Mouse (Mus musculus): ENCODE results near the gene Tbx6.
"Not testable (repeated sequence)": the region's sequence is repeated elsewhere in the genome, so short reads cannot be mapped to it uniquely, and the experiment has no call there.

The Tbx6 gene

GRCm38 (mm10) chr7:126767001-126767400 lies 14.3 kb upstream of the Tbx6 start:
- DNase-seq (ENCODE audit: low spot score) = no peak

- DNase-seq (ENCODE audit: low spot score) = no peak
These were observed 10.5 kb upstream of the Tbx6 start for GRCm38 (mm10) chr7:126770784-126771183.

GRCm38 (mm10) chr7:126773351-126773750 lies 7.9 kb upstream of the Tbx6 start:
- DNase-seq (ENCODE audit: low spot score) = no peak

- DNase-seq (ENCODE audit: low spot score) = no peak
These were observed 6.8 kb upstream of the Tbx6 start for GRCm38 (mm10) chr7:126774463-126774862.

GRCm38 (mm10) chr7:126775185-126775977 lies 5.9 kb upstream of the Tbx6 start:
- DNase-seq (ENCODE audit: low spot score) = no peak

- no peak for DNase-seq (ENCODE audit: low spot score)
These were observed 5.4 kb upstream of the Tbx6 start for GRCm38 (mm10) chr7:126775978-126776234.

- peak; percentile 85 for DNase-seq (ENCODE audit: low spot score)
These were observed 4.7 kb upstream of the Tbx6 start, which contains the start of gene Ypel3 for GRCm38 (mm10) chr7:126776598-126777057. Ypel3 (plus strand) TSS chr7:126776955.

- DNase-seq (ENCODE audit: low spot score) = peak; percentile 75
These were observed 3.8 kb upstream of the Tbx6 start for GRCm38 (mm10) chr7:126777476-126777875.

GRCm38 (mm10) chr7:126778147-126778546 lies 3.1 kb upstream of the Tbx6 start:
- DNase-seq (ENCODE audit: low spot score) = no peak

GRCm38 (mm10) chr7:126779101-126779500 lies 2.2 kb upstream of the Tbx6 start:
- not testable (repeated sequence) for DNase-seq (ENCODE audit: low spot score)

GRCm38 (mm10) chr7:126779983-126780970 lies 1.0 kb upstream of the Tbx6 start:
- peak; percentile 52 for DNase-seq (ENCODE audit: low spot score)

GRCm38 (mm10) chr7:126781661-126782370 lies 533 bp downstream of the Tbx6 start:
- DNase-seq (ENCODE audit: low spot score) = no peak

GRCm38 (mm10) chr7:126782693-126783092 lies 1.4 kb downstream of the Tbx6 start:
- no peak for DNase-seq (ENCODE audit: low spot score)

GRCm38 (mm10) chr7:126784469-126784868 lies 3.2 kb downstream of the Tbx6 start:
- DNase-seq (ENCODE audit: low spot score) = no peak

- no peak for DNase-seq (ENCODE audit: low spot score)
These were observed 3.8 kb downstream of the Tbx6 start for GRCm38 (mm10) chr7:126785056-126785455.

GRCm38 (mm10) chr7:126786142-126786541 lies 4.9 kb downstream of the Tbx6 start:
- no peak for DNase-seq (ENCODE audit: low spot score)

- no peak for DNase-seq (ENCODE audit: low spot score)
These were observed 7.9 kb downstream of the Tbx6 start for GRCm38 (mm10) chr7:126789141-126789540.

- DNase-seq (ENCODE audit: low spot score) = peak; percentile 95
These were observed 10.8 kb downstream of the Tbx6 start, which contains the start of gene Ppp4c for GRCm38 (mm10) chr7:126791851-126792720. Ppp4c (minus strand) TSS chr7:126792496.

GRCm38 (mm10) chr7:126792721-126793443 lies 11.6 kb downstream of the Tbx6 start:
- DNase-seq (ENCODE audit: low spot score) = no peak

Data from adipocyte (in vitro differentiated cells).